Mouse (Mus musculus): Measurements from ENCODE around the gene Zfyve9. TPM values are rescaled to one million over a fixed set of nuclear protein-coding genes. Genes with fewer than 3 reads are reported as not detected.
"Not testable (repeated sequence)": the region's sequence is repeated elsewhere in the genome, so short reads cannot be mapped to it uniquely, and the experiment has no call there.

Gene Zfyve9
- total RNA-seq, 2 experiments from 2014 or later, result 27.4 to 28.0 TPM

DNA sequence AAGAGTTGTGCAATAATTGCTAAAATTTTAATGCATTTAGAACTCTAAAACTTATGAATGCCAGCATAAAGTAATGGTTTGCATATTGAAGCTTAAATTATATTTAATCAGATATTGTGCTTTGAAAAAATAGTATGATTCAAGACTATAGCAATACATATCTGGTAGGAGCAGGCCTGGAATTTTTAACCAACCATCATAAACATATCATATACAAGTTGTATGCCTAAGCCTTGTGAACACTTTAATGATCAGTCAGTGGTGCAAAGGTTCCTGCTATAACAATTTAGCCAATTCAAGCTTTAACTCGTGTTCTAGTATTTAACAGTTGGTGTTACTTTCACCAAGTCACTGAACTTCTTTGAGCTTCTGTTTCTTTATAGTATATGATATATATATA, 50.1 kb downstream of the Zfyve9 start:
- DNase-seq, result no peak
- intact Hi-C loops (cut with DNase I), result no loop called here

DNA sequence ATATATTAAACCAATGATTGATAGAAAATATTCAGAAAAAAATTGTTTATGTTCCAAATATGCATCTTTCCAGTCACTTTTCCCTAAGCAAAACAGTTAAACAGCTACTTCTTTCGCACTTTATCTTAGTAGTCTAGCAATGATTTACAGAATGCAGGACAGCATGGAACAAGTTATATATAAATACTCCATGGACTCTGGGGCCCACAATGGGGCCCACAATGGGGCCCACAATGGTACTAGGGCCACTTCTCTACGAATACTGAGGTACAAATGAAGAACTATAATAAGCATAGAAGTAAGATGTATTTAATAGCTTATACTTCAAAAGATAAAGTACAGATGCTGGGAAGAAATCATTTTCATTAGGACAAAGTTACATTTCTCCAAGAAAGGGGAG, 56.5 kb downstream of the Zfyve9 start:
- intact Hi-C loops (cut with DNase I), result no loop called here
- DNase-seq, result no peak

DNA sequence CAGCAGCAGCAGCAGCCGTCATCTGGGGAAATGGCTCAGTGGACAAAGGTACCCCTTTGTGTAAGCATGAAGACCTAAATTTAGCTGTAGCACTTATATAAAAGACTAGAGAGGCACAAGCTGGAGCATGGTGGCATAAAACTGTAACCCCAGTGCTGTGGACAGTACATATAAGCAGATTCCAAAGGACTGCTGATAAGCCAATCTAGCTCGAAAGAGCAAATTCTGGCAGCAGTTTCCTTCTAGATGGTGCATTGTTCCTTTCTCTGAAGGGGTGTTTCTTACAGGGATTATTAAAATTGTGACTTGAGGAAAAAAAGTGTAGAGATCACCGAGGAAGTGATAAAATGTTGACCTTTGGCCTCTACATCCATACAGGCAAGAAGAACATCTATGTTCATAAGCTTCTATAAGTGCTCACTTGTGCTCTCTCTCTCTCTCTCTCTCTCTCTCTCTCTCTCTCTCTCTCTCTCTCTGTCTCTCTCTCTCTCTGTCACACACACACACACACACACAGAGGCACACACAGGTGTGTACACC, 59.3 kb downstream of the Zfyve9 start:
- intact Hi-C loops (cut with DNase I), result no loop called here
- no peak for DNase-seq

DNA sequence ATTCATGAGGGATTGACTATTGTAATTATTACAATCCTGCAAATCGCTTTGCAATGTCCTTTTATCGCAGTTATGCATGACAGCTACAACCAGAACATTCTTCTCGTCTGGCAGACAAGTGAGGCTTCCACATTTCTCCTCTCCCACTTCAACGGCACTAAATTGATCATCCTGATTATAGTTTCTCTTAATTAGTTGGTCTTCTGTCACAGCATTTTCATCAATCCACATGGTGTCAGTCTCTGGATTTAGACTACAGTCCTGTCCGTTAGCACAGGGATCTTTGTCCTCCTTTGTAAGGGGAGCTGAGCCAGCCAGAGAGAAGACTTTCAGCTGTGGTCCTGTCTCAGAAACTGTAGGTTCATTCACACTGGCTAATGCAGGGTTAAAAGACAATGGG, 61.2 kb downstream of the Zfyve9 start, which contains the start of gene 3110021N24Rik:
3110021N24Rik (plus strand) TSS at position 301 of the 400 bp plus-strand sequence.
- intact Hi-C loops (cut with DNase I), result no loop called here
- no peak for DNase-seq

DNA sequence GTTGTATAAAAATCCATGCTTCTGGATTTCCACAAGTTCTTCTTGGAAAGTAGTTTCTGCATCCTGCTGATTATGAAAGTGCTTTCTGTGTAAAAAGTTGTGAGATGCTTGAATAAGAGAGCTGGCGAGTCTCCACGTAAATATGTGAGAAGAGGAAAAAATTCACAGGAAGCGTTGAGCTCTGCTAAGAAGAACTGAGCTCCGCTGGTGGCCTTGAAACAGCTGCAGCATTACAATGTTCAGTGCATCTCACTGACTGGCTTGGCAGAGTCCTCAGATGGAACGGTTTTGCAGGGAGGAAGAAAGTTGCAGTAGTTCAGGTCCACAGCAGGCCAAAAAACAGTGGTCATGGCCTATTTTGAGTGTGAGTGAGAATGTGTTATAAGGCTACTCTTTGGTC, 72.4 kb downstream of the Zfyve9 start:
- DNase-seq, result no peak
- intact Hi-C loops (cut with DNase I), result no loop called here

DNA sequence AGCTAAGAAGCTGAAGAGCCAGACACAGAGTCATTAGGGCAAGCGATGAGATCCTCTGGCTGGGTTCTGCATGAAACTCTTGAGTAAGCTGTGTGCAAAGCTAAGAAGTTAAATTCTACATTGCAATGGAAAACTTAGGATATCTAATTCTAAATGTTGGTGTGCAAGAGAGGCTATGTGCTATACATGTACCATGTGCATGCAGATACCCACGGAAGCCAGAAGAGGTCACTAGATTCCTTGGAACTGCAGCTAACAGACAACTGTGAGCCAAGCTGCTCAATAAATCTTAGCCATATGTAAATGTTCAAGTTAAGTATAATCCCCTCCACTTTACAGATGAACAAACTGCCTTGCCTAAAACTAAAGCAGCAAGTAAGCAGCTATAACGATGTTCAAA, 83.7 kb downstream of the Zfyve9 start:
- DNase-seq, result peak; percentile 6 to 7
- intact Hi-C loops (cut with DNase I), result loop anchor here (5.0 kb wide), 2 partner anchors 85 to 280 kb away; partner anchors contain the start of gene Zfyve9

DNA sequence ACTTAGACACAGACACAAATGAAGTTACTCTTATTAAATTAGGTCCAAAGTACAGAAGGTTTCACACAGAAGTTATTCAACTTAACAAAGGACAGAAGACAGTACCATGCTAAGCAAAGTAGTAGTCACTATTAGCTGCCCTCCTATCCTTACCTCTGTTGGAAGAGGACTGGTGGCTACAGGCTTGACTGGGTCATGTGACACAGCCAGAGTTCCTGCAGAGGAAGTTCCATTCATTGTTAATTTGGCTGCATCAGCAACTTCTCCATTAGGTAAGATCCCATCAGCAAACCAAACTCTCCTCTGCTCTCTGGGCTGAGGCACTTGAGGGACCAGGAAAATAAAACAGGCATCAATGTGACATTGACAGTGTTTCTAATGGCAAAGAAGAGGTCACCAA, 89.1 kb downstream of the Zfyve9 start:
- DNase-seq, result no peak
- intact Hi-C loops (cut with DNase I), result no loop called here

DNA sequence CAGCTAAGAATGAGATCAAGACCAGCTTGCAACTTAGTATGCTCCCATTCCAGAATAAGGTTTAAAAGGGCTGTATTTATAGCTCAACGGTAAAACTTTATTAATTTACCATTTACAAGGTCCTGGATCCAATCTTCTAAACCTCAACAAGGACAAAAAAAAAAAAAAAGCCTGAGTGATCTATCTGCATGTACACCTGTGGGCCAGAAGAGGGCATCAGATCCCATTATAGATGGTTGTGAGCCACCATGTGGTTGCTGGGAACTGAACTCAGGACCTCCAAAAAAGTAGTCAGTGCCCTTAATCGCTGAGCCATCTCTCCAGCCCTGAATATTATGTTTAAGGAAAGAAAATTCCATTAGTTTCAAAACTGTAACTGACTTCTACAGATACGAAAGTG, 90.1 kb downstream of the Zfyve9 start:
- intact Hi-C loops (cut with DNase I), result no loop called here

DNA sequence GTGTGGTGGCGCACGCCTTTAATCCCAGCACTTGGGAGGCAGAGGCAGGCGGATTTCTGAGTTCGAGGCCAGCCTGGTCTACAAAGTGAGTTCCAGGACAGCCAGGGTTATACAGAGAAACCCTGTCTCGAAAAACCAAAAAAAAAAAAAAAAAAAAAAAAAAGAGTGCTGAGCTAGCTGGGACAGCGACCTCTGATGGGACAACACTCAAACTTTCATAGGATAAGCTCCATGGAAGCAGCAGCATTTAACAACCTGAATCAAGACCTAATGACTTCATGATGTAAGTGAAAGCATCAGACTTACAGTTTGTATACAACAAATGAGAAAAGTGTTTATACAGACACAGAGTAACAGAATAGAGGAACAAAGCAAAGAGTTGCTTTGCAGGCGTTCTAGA, 93.5 kb downstream of the Zfyve9 start:
- intact Hi-C loops (cut with DNase I); DNase-seq: not testable (repeated sequence)

More for the DNA sequence above, 90.1 kb downstream of the Zfyve9 start:
- DNase-seq, result no peak

DNA sequence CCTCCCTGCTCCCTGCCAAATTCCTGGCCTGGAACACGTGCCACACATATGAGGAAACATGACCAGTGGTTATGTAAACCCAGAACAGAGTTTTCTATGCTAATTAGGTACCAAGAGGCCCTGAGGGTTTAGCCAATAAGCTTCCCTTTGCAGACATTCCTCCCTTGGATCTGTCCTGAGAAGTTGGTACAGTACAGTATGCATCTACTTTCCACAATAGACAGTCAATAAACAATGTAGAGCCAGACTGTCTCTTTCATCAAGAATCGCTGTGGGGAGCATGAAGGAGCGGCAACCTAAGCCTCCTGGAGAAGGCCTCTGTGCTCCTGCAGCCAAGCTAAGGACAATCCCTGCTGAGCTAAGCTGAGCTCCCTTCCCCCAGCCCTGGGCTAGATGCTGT, 94.4 kb downstream of the Zfyve9 start:
- no peak for DNase-seq
- intact Hi-C loops (cut with DNase I), result no loop called here

DNA sequence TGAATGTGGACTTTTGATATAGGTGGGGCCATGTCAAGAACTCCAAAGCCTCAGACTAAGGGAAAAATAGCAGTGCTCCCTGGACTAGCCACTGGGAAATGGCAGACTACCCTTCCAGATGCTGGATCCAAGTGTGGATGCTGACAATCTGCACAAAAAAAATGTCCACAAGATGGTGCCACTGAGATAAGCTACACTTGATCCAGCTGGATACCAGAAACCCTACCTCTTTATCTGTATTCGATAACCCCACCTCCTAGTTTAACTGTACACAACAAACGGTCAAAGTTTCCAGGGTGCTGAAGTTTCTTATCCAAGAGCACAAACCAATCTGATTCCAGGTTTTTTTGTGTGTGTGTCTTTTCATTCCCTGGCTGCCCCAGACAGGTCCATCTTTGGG, 116.2 kb downstream of the Zfyve9 start:
- no peak for DNase-seq
- intact Hi-C loops (cut with DNase I), result no loop called here

DNA sequence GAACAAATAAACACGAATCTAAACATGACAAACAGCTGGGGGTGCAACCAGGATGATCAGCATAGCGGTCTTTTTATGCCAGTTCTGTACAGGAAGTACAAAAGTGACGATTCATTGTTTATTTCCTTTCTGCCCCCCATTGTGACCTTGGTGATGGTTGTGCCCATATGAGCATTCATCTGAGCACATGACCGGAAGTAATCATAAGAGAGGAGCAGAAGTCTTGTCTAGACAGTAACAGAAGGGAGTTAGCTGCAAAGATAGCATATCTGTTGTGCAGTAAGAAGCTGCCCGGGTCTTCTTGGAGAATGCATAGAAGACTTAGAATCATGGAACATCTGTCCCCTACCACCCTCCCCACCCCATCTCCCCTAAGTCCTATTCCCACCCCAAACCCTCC, 141.8 kb downstream of the Zfyve9 start:
- intact Hi-C loops (cut with DNase I), result no loop called here
- DNase-seq, result no peak

DNA sequence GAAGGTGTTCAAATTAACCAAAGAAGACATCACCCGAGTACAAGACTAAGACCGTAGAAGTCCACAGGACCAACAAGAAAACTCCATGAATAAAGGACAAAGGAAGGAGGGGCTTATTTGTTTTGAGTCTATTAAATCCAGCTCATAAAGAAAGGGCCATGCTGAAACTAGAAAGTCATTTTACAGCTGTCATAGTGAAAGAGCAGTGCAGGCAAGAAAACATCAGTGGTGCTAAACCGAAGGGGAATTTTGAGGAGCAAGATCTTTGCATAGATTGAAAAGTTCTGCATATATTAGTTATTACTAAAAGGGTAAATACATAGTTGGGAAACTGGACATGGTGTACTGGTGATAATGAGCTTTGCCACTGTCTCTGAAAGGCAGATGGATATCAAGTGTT, 142.9 kb downstream of the Zfyve9 start:
- intact Hi-C loops (cut with DNase I), result no loop called here
- DNase-seq, result no peak

DNA sequence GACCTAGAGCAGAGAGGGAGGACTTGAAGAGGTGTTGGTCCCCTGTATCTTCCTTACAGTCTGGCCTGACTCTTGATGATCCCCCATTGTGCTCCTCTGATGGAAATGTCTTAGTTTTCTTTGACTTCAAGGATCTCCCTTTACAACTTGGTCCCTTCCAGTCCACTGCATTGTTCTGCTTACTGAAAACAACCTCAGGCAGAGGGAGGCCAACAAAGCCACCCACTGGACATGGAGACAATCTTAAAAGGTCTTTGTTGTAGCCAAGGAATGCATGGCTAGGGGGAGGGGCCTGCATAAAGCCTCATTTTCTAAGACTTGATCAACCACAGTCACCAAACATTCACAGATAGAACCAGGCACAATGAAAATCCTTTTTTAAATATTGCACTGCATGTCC, 145.5 kb downstream of the Zfyve9 start:
- no peak for DNase-seq
- intact Hi-C loops (cut with DNase I), result no loop called here

DNA sequence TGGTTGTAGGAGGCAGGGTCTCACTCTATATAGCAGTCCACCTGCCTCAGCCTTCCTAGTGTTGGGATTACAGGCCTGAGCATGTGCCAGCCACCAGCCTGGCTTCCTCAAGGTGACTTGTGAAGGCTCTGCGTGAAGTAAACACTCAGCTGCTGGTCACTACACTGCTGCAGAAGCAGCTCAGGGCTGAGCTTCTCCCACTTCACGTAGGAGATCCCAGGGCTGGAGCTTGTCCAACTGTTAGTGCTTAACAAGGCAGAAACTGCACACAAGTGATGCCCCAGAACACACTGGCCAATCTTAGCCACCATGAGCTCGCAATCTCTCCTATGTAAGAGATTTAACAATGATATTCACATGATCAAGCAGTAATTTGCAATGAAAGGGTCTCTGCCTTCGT, 145.9 kb downstream of the Zfyve9 start:
- intact Hi-C loops (cut with DNase I), result no loop called here
- DNase-seq, result no peak

DNA sequence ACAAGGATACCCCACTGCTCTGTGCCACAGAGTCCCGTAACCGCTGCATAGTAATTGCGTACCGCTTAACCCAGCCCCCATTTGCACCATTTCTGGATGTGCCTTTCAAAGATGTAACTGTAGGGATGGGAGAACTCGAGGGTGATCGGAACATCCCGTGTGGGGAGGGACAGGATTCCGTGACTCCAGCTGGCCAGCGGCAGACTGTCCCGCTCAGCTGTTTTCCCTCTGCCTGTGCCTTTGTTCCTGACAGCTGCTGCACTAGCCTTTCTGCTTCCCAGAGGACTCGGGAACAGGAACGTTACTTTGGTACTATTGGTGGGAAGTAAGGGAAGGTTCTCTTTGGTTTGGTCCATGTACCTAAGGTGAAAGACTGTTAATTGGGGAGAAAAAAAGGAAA, 146.9 kb downstream of the Zfyve9 start:
- intact Hi-C loops (cut with DNase I), result no loop called here

DNA sequence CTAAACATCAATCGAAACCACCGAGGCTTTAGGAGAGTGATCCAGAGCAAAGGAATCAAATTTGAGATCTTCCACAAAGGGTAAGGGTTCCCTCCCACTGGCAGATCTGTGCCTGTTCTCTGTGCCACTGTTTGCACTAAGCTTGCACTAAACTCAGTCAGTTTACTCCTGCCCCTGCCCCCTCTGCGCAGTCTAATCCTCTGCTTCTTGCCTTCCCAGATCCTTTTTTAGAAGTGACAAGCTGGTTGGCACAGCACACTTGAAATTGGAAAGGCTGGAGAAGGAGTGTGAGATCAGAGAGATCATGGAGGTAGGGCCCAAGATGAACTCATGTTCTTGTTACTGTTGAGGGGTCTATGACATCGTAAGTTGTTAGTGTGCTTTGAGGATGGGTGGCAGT, 149.0 kb downstream of the Zfyve9 start:
- DNase-seq, result no peak
- intact Hi-C loops (cut with DNase I), result no loop called here

More for the DNA sequence above, 146.9 kb downstream of the Zfyve9 start:
- DNase-seq, result no peak

DNA sequence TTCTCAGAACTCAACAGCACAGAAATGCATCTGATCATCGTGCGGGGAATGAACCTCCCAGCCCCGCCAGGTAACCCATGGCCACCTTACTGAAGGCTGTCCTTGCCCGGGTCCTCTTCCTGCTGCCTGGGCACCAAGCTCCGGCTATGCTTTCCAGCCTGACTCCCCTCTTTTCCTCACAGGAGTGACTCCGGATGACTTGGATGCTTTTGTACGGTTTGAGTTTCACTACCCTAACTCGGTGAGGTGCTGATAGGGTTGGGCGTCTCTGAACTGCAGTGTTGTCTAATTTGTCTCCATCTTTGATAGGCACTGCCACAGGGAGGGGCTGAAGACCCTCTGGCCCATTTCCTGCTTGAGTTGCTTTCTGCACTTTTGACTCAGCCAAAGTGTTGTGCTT, 150.5 kb downstream of the Zfyve9 start:
- intact Hi-C loops (cut with DNase I), result no loop called here
- DNase-seq, result no peak

DNA sequence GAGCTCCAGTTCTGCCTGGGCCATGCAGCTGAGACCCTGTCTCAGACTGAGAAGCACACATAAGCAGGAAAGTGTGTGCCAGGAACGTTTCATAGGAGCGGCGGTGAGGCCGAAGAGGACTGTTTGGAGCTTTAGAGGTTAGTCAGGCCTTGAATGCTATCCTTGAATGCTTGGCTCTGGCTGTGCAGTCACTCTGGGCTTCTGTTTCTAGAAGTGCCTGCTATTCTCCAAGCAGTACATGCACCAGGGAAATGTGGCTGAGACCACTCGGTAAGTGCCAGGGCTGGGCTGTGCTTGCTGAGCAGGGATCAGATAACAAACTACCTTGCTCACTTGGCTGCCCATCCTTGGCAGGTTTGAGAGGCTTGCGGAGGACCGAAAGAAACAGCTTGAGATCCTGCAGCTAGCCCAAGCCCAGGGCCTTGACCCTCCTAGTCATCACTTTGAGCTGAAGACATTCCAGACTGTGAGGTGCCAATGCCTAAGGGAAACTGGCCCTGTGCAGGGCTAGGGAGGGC, 151.2 kb downstream of the Zfyve9 start:
- intact Hi-C loops (cut with DNase I), result no loop called here
- DNase-seq, result no peak

DNA sequence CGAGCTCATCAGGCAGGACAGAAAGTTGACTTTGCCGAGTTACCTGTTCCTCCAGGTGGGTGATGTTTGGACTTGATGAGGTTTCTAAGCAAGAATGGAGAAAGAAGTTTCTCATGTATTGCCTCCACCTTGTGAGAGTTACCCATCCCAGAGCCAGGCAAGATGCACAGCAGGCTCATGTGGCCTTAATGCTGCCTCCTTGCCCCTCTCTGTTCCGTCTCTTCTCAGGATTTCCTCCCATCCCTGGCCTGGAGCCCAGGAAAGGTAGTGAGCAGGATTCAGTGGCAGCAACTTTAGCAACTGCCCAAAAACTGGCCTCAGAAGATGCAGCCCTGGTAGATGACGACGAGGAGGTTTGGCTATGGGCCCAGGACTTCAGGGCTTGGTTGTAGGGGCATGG, 153.5 kb downstream of the Zfyve9 start:
- intact Hi-C loops (cut with DNase I), result no loop called here
- no peak for DNase-seq

DNA sequence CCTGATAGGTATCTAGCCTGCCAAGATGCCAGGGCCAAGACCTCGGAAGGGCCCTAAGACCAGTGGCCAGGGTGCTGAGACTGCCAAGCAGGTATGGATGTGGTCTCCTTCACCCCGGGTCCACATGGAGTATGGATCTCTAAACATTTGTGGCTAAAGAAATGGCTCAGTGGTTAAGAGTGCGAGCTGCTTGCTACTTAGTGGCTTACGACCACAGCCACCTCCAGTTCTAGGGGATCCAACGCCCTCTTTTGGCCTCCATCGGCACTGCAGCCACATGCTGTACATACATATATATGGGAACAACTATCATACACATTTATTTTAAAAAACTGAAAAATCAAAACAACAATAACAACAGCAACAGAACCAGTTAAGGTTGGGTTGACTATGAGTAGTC, 159.1 kb downstream of the Zfyve9 start:
- intact Hi-C loops (cut with DNase I), result loop anchor here (2.0 to 5.0 kb wide), 2 partner anchors 43 to 294 kb away; partner anchors contain the start of genes Coa7, Orc1 and Prpf38a
- DNase-seq, result no peak

DNA sequence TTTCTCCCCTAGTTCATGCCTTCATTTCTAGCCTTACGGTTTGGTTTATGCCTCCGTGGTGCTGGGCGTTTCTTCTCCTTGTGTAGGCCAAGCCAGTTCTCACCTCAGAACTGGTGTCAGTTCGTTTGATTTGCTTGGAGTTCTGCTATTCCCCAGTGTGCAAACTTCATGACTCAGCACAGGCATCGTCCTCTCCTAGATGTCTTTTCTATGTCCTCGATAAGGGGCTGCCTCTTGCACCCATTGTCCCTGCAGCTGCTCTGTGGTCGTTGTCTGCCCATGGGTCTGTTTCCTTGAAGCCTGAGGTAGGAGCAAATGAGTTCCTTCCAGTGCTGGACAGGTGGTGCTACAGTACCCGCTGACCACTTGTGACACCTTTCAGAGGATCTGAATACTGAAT, 160.1 kb downstream of the Zfyve9 start:
- no peak for DNase-seq
- intact Hi-C loops (cut with DNase I), result loop anchor here (2.0 to 5.0 kb wide), 2 partner anchors 42 to 293 kb away; partner anchors contain the start of genes Coa7, Orc1 and Prpf38a
